Mouse (Mus musculus) forebrain, embryonic 16.5 days (tissue): Measurements from ENCODE around the gene Aldh1l1. TPM values are rescaled to one million over a fixed set of nuclear protein-coding genes. Genes with fewer than 3 reads are reported as not detected.

ENCODE experiments used
- ATAC-seq: fragments of 200-750 bp; cut with Nextera tagmentation; 2 replicates; pipeline ENCODE4 v1.8.0; 2017; ENCODE audit warnings: mild to moderate bottlenecking, moderate library complexity
- H3K27ac ChIP-seq: fragments of 300-500 bp; sonication (generic); 2 replicates; pipeline ENCODE4 v1.5.1; 2014; ENCODE audit warnings: low read length, control low read depth
- H3K27me3 ChIP-seq: fragments of 300-500 bp; sonication (generic); replicated peaks from 2 replicates; pipeline ENCODE4 v1.6.1; 2014; ENCODE audit warnings: low read length; ENCODE audit not compliant: control insufficient read depth, insufficient read depth
- H3K36me3 ChIP-seq: fragments of 300-500 bp; sonication (generic); 2 replicates; pipeline ENCODE4 v1.6.1; 2014; ENCODE audit not compliant: control insufficient read depth, insufficient read depth
- H3K4me1 ChIP-seq: fragments of 300-500 bp; sonication (generic); replicated peaks from 2 replicates; pipeline ENCODE4 v1.6.1; 2014; ENCODE audit warnings: low read length; ENCODE audit not compliant: control insufficient read depth, insufficient read depth
- H3K4me2 ChIP-seq: fragments of 300-500 bp; sonication (generic); 2 replicates; pipeline ENCODE4 v1.6.1; 2014; ENCODE audit warnings: mild to moderate bottlenecking, low read length, control low read depth
- H3K4me3 ChIP-seq: fragments of 300-500 bp; sonication (generic); replicated peaks from 2 replicates; pipeline ENCODE4 v1.5.1; 2014; ENCODE audit warnings: mild to moderate bottlenecking, low read length, control low read depth
- H3K9ac ChIP-seq: fragments of 300-500 bp; sonication (generic); replicated peaks from 2 replicates; pipeline ENCODE4 v1.6.1; 2014; ENCODE audit warnings: low read depth, low read length, control low read depth
- H3K9me3 ChIP-seq: fragments of 300-500 bp; sonication (generic); 2 replicates; pipeline ENCODE4 v1.6.1; 2016; ENCODE audit warnings: low read length; ENCODE audit not compliant: control insufficient read depth
- WGBS: fragments of 180-500 bp; shearing (Covaris S2); extraction: QIAGEN DNeasy Blood & Tissue Kit; methylation state at CpG from one replicate; pipeline ENCODE4 v1.1.7; 2014; 5-methylcytosine and 5-hydroxymethylcytosine counted together
- polyA plus RNA-seq: library from polyadenylated mRNA; unstranded; fragments of >200 nt; fragmentation: Nextera tagmentation; extraction: Ambion mirVana; gene quantifications from 2 replicates; pipeline ENCODE4 v1.2.1, GENCODE M21; 2015

Aldh1l1 gene
- polyA plus RNA-seq, 1 experiment from 2014 or later, result 33.3 TPM

DNA sequence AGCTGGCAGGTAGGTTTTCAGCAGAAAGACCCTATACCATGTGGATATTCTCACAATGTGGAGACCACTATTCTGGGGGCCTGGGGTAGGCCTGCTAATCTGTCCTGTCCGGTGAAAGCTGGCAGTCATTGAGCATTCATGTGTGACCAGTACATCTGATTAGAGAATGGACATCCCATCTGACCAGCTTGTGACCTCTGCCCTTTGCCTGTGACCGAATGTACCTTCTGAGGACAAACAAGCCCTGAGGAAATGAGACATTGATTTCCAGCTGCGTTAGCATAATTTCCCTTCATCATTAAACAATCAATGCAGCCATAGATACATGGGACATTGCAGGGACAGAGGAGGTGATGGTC, 10.4 kb upstream of the Aldh1l1 start:
- Histone ChIP-seq H3K9me3 (no peaks in the 10 kb centered on the region), H3K4me2 (no peak overlapping the region), H3K4me3 (no peak overlapping the region), H3K36me3 (peaks cover 2% of the 10 kb centered on the region; the same call in 1 of the 2 replicates), H3K4me1 (peaks cover 8% of the 10 kb centered on the region), H3K27ac (no peak overlapping the region), H3K27me3 (no peaks in the 10 kb centered on the region), H3K9ac (no peak overlapping the region)
- ATAC-seq, result no peak
- WGBS, result 84% methylated on average over 3 of the region's 3 CpGs

DNA sequence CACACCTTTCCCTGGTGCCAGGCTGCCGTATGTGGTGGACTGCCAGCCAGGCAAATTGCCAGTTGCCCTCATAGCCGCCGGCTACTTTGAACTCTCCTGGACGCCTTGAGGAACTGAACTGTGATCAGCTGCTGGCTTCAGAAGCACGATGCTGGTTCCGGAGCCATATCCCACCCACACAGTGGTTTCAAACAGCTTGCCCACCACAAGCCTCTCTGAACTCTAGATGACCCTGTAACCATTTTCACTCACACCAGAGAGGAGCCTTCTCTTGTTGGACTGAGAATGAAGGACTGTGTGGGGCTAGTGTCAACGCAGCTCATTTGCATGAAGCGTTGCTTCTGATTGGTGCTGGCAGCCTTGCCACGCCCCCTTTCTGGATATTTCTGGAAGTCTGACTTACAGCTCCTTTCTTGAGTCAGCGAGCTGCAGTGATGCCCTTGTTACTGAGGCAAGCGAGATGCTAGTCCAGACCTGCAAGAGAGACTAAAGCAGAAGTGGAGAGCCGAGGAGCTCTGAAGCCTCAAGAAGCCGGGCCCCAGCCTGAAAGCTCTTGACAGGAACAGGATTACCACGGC, 9.2 kb upstream of the Aldh1l1 start:
- peaks cover 6% of the 10 kb centered on the region; the same call in 1 of the 2 replicates for H3K4me1 ChIP-seq
- H3K4me3 ChIP-seq, result no peak overlapping the region
- no peak overlapping the region for H3K27ac ChIP-seq
- peaks cover 2% of the 10 kb centered on the region; the same call in 1 of the 2 replicates for H3K36me3 ChIP-seq
- ATAC-seq, result peak; percentile 45
- H3K4me2 ChIP-seq, result no peak overlapping the region
- no peaks in the 10 kb centered on the region for H3K27me3 ChIP-seq
- no peaks in the 10 kb centered on the region for H3K9me3 ChIP-seq
- no peak overlapping the region for H3K9ac ChIP-seq
- WGBS, result 52% methylated on average over 14 of the region's 14 CpGs

DNA sequence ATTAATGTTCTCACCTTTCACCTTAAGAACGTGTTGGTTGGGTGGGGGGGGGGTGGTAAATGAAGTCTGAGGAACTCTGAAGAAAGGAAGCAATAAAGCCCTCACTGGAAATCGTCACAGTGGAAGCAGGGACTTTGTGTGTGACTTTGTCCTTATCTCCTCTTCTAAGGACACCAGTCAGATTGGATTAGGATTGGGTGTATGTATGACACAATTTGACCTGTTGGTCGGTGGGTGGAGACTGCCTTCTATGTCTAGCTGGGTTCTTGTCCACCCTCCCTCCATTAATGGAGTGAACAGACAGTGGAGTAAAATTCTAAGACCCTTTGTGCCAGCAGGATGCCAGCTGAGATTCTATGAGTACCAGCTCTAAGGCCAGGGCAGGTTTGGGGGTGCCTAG, 2.0 kb upstream of the Aldh1l1 start:
- WGBS, result 76% methylated on average over 3 of the region's 3 CpGs
- no peak for ATAC-seq
- Histone ChIP-seq H3K4me2 (no peak overlapping the region), H3K4me3 (no peak overlapping the region), H3K9ac (no peak overlapping the region), H3K27me3 (no peaks in the 10 kb centered on the region), H3K36me3 (no peaks in the 10 kb centered on the region), H3K9me3 (no peaks in the 10 kb centered on the region), H3K27ac (no peak overlapping the region), H3K4me1 (no peaks in the 10 kb centered on the region)

DNA sequence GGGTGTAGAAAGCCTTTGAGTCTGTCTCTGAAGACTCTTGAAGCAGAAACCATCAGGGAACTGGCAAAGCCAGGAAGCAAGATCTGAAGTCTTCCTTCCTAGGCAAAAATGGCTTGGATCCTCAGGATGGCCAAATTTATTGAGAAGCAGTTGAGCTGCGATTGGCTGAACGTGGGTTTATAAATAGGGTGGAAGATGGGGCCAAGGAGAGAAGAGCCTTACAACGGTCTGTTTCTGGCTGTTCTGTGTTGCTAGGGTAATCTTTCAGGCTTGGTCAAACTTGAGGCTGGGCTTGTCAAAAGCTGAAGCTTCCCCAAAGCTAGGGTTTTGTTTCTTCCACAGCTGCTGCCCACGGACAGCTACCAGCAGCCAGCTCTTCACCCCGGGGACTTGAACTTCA, 1.4 kb upstream of the Aldh1l1 start:
- Histone ChIP-seq H3K4me2 (no peak overlapping the region), H3K27me3 (no peaks in the 10 kb centered on the region), H3K9me3 (no peaks in the 10 kb centered on the region), H3K4me1 (no peaks in the 10 kb centered on the region), H3K9ac (no peak overlapping the region), H3K4me3 (no peak overlapping the region), H3K36me3 (no peaks in the 10 kb centered on the region), H3K27ac (no peak overlapping the region)
- 78% methylated on average over 5 of the region's 5 CpGs for WGBS
- ATAC-seq, result no peak

DNA sequence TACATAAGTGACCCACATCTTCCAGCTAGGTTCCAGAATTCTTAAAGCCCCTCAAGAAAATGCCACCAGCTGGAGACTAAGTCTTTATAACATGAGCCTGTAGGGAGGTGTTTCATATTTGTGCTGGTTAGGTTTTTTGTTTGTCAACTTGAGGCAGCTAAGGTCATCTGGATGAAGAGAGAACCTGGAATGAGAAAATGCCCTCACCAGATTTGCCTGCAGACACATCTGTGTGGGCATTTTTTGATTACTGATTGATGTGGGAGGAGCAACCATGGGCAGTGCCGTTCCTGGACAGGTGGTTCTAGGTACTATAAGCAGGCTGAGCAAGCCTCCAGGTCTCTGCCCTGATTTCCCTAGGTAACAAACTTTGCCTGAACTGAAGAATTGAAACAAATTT, 1.3 kb downstream of the Aldh1l1 start:
- Histone ChIP-seq H3K4me3 (no peak overlapping the region), H3K36me3 (no peaks in the 10 kb centered on the region), H3K9me3 (no peaks in the 10 kb centered on the region), H3K9ac (no peak overlapping the region), H3K27me3 (no peaks in the 10 kb centered on the region), H3K27ac (no peak overlapping the region), H3K4me1 (peaks cover 7% of the 10 kb centered on the region), H3K4me2 (no peak overlapping the region)
- WGBS, result 75% methylated on average over 1 of the region's 1 CpGs
- ATAC-seq, result no peak

DNA sequence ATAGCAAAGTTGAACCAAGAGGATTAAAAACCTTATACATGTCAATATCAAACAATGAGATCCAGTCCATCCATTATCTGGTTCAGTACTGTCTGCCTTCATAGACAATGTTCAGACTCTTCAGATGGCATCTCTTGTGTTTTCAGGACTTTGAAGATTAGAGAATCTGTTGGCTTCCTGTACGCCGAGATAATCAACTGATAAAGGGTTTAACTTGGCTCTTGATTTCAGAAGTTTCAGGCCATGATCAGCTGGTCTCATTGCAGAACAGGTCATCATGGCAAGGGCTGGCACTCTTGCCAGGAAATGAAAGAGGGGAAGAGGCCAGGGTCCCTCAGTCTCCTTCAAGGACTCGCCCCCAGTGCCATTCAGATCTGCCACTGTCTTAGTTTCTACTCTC, 3.3 kb downstream of the Aldh1l1 start:
- WGBS, result 88% methylated on average over 3 of the region's 3 CpGs
- H3K4me2 ChIP-seq, result no peak overlapping the region
- H3K9me3 ChIP-seq, result no peaks in the 10 kb centered on the region

DNA sequence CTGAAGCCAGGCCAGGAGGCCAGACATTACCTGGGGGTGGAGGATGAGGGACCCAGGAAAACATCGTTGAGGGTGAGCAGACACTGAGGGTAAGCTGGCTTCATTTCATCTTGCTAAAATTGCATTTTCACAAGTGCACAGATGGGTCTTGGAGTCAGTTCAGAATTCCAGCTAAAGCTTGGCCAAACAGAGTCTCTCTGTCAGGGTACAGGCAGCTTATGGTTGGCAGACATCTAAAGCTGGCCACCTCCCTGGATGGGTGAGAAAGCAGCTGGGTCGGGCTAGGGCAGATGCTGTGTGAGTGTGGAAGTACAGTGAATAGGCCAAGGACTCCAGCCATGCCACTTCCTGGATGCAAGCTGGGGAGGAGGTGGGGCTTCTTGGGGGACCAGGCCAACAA, 4.7 kb downstream of the Aldh1l1 start:
- Histone ChIP-seq H3K4me2 (no peak overlapping the region), H3K27me3 (no peaks in the 10 kb centered on the region), H3K36me3 (no peaks in the 10 kb centered on the region), H3K9me3 (no peaks in the 10 kb centered on the region), H3K4me3 (no peak overlapping the region), H3K4me1 (peaks cover 10% of the 10 kb centered on the region), H3K9ac (0 out of 2 replicates have a peak overlapping the region, but pooled peaks have one; percentile 6), H3K27ac (peak overlapping the region; percentile 36)
- ATAC-seq, result peak; percentile 70
- 47% methylated on average over 2 of the region's 2 CpGs for WGBS

More for the DNA sequence above, 3.3 kb downstream of the Aldh1l1 start:
- Histone ChIP-seq H3K27me3 (no peaks in the 10 kb centered on the region), H3K4me3 (no peak overlapping the region), H3K4me1 (peaks cover 7% of the 10 kb centered on the region), H3K9ac (no peak overlapping the region), H3K36me3 (no peaks in the 10 kb centered on the region), H3K27ac (no peak overlapping the region)
- no peak for ATAC-seq

DNA sequence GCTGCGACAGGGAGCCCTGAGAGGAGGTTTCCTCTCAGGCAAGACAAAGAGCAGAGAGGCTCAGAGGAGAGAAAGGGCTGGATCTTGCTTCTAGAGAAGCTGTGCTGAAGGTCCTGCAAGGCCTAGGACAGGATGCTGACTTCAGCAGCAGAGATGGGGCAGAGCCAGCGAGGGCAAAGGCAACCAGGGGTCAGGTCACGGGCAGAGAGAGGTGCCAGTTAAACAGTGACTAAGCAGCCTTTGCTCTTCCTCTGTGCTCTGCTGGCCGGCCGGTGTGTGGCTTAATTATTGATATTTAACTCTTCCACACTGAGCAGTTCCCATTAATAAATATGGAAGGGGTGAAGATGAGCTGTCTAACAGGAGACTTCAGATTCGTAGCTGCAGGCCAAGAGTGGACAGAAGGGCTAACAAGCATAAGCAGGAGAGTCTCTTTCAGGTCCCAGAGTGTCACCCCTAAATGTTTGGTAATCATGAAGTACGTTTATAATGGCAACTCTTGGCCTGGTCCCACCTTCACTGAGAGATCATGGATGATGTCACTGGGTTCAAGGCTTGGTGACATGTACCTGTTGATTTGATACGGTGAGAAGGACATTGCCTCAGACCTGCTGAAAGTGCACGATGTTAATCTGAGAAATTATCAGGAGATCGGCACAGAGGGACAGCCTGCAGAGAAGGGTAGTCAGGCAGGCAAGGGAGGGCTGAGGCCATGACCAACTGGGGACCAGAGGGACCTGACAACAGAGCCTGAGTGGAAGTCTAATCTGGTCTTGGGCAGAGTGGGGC, 5.9 kb downstream of the Aldh1l1 start:
- Histone ChIP-seq H3K9me3 (no peaks in the 10 kb centered on the region), H3K4me3 (no peak overlapping the region), H3K4me2 (no peak overlapping the region), H3K27me3 (no peaks in the 10 kb centered on the region), H3K4me1 (peaks cover 12% of the 10 kb centered on the region), H3K36me3 (no peaks in the 10 kb centered on the region), H3K9ac (no peak overlapping the region), H3K27ac (no peak overlapping the region)
- ATAC-seq, result no peak
- WGBS, result 82% methylated on average over 10 of the region's 10 CpGs

DNA sequence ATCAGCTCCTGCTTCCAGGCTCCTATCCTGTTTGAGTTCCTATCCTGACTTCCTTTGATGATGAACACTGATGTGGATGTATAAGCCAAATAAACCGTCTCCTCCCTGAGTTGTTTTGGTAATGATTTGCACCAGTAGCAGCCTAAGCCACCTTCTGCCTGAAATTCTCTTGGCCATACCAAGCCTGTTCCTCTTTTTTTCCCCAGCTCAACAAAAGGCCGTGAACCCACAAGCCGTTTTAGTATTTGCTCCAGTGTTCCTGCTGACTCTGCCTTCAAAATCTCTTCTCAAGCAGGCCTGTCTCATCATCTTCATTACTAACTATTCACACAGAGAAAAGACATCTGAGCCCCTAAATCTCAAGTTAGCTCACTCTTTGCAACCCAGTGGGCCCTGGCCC, 7.9 kb downstream of the Aldh1l1 start:
- H3K9me3 ChIP-seq, result no peaks in the 10 kb centered on the region
- H3K4me1 ChIP-seq, result peaks cover 18% of the 10 kb centered on the region
- no peak overlapping the region for H3K4me3 ChIP-seq
- no peak overlapping the region for H3K9ac ChIP-seq
- no peak for ATAC-seq
- no peaks in the 10 kb centered on the region for H3K27me3 ChIP-seq
- WGBS, result 79% methylated on average over 3 of the region's 3 CpGs
- no peaks in the 10 kb centered on the region for H3K36me3 ChIP-seq
- H3K4me2 ChIP-seq, result no peak overlapping the region
- no peak overlapping the region for H3K27ac ChIP-seq
